ENCODE assay signal across 21 mouse cellular contexts in genomic region chr14:9632537-9632936, GRCm38 (mm10).
DNase-seq lines count a peak whose midpoint lies in the region; ATAC-seq and TF ChIP-seq lines count a peak whose summit lies in the region.
"Had no signal": no experiment of that assay in that cellular context is flagged by ENCODE, and none has a peak within 500 bp of the region (broad histone marks: within the 10 kb centered on the region; RNA-seq: fewer than 3 reads in every experiment).

No protein-coding gene starts in this region.

- no peak overlapping the region for H3K4me2 ChIP-seq in forebrain, embryonic 13.5 days
- no peak overlapping the region for H3K4me2 ChIP-seq in forebrain, postnatal 0 days (ENCODE audit: low read depth)
- H3K4me2 ChIP-seq in neural tube, embryonic 11.5 days (ENCODE audit: low read depth), result no peak overlapping the region
- no peak overlapping the region for H3K4me2 ChIP-seq in neural tube, embryonic 15.5 days
- H3K4me2 ChIP-seq in embryonic facial prominence, embryonic 11.5 days (ENCODE audit: low read depth, low read length), result no peak overlapping the region
- H3K4me2 ChIP-seq in midbrain, postnatal 0 days (ENCODE audit: low read depth, low read length, poor library complexity, severe bottlenecking), result no peak overlapping the region
- H3K4me2 ChIP-seq: heart, embryonic 11.5 days; liver, embryonic 12.5 days; lung, embryonic 14.5 days; midbrain, embryonic 12.5 days had no signal

- no peak for TF ChIP-seq CTCF in forebrain, postnatal 0 days (IDR thresholded peaks at IDR 0.05; ENCODE audit: low read depth)
- no peak for TF ChIP-seq CTCF in midbrain, postnatal 0 days (IDR thresholded peaks at IDR 0.05)

- H3K4me3 ChIP-seq in forebrain, embryonic 13.5 days, result no peak overlapping the region
- no peak overlapping the region for H3K4me3 ChIP-seq in forebrain, postnatal 0 days (ENCODE audit: low read depth, low read length)
- no peak overlapping the region for H3K4me3 ChIP-seq in neural tube, embryonic 11.5 days (ENCODE audit: low read depth, low read length)
- no peak overlapping the region for H3K4me3 ChIP-seq in neural tube, embryonic 15.5 days (replicated peaks)
- no peak overlapping the region for H3K4me3 ChIP-seq in embryonic facial prominence, embryonic 11.5 days (ENCODE audit: low read depth, low read length)
- H3K4me3 ChIP-seq in midbrain, postnatal 0 days (ENCODE audit: low read depth, low read length), result no peak overlapping the region
- H3K4me3 ChIP-seq: liver, embryonic 12.5 days; midbrain, embryonic 12.5 days had no signal

- H3K27ac ChIP-seq in forebrain, embryonic 13.5 days, result no peak overlapping the region
- H3K27ac ChIP-seq in forebrain, postnatal 0 days (ENCODE audit: low read depth, low read length), result no peak overlapping the region
- H3K27ac ChIP-seq in neural tube, embryonic 11.5 days (ENCODE audit: low read depth, low read length), result no peak overlapping the region
- no peak overlapping the region for H3K27ac ChIP-seq in neural tube, embryonic 15.5 days (replicated peaks)
- no peak overlapping the region for H3K27ac ChIP-seq in embryonic facial prominence, embryonic 11.5 days (replicated peaks; ENCODE audit: low read depth, low read length)
- H3K27ac ChIP-seq in midbrain, postnatal 0 days (ENCODE audit: low read depth, low read length), result no peak overlapping the region
- H3K27ac ChIP-seq: liver, embryonic 12.5 days; midbrain, embryonic 12.5 days had no signal

- WGBS in forebrain, embryonic 13.5 days, result 3% methylated on average over 3 of the region's 3 CpGs
- WGBS in forebrain, postnatal 0 days, result 16% methylated on average over 3 of the region's 3 CpGs
- WGBS in neural tube, embryonic 11.5 days, result 14% methylated on average over 3 of the region's 3 CpGs
- 6% methylated on average over 3 of the region's 3 CpGs for WGBS in neural tube, embryonic 15.5 days
- WGBS in embryonic facial prominence, embryonic 11.5 days, result 20% methylated on average over 3 of the region's 3 CpGs
- WGBS in midbrain, postnatal 0 days, result 20% methylated on average over 3 of the region's 3 CpGs

- no peak overlapping the region for H3K9ac ChIP-seq in forebrain, embryonic 13.5 days
- no peak overlapping the region for H3K9ac ChIP-seq in forebrain, postnatal 0 days
- no peak overlapping the region for H3K9ac ChIP-seq in neural tube, embryonic 11.5 days (ENCODE audit: low read length)
- H3K9ac ChIP-seq in neural tube, embryonic 15.5 days (replicated peaks), result no peak overlapping the region
- H3K9ac ChIP-seq in embryonic facial prominence, embryonic 11.5 days (replicated peaks; ENCODE audit: low read length), result no peak overlapping the region
- H3K9ac ChIP-seq in midbrain, postnatal 0 days (replicated peaks; ENCODE audit: low read length, poor library complexity, severe bottlenecking), result no peak overlapping the region
- H3K9ac ChIP-seq: liver, embryonic 12.5 days; lung, embryonic 14.5 days; midbrain, embryonic 12.5 days had no signal

- H3K36me3 ChIP-seq in forebrain, embryonic 13.5 days (ENCODE audit: poor library complexity, severe bottlenecking), result no peaks in the 10 kb centered on the region
- H3K36me3 ChIP-seq in forebrain, postnatal 0 days (ENCODE audit: insufficient read depth), result no peaks in the 10 kb centered on the region
- H3K36me3 ChIP-seq in neural tube, embryonic 11.5 days (ENCODE audit: control insufficient read depth, insufficient read depth, low read length), result no peaks in the 10 kb centered on the region
- no peaks in the 10 kb centered on the region for H3K36me3 ChIP-seq in neural tube, embryonic 15.5 days
- H3K36me3 ChIP-seq in embryonic facial prominence, embryonic 11.5 days (replicated peaks; ENCODE audit: control insufficient read depth, insufficient read depth, low read depth, low read length), result no peaks in the 10 kb centered on the region
- no peaks in the 10 kb centered on the region for H3K36me3 ChIP-seq in midbrain, postnatal 0 days (ENCODE audit: insufficient read depth, low read length)
- H3K36me3 ChIP-seq: liver, embryonic 12.5 days; midbrain, embryonic 12.5 days had no signal

- no peak for DNase-seq in forebrain, postnatal 0 days
- DNase-seq in neural tube, embryonic 11.5 days (ENCODE audit: low spot score), result no peak
- DNase-seq in embryonic facial prominence, embryonic 11.5 days (ENCODE audit: low spot score), result peak; percentile 24
- DNase-seq in midbrain, postnatal 0 days (ENCODE audit: low spot score), result no peak
- DNase-seq in adrenal gland, postnatal 10 days, result no peak
- DNase-seq in cerebellum, postnatal 25 days, result no peak
- DNase-seq: cerebellum, adult 9-10 months; heart, postnatal 10 days; kidney, adult 18-20 months; kidney, postnatal 14 days; left cerebral cortex, postnatal 4 days; lung, embryonic 14.5 days; lung, postnatal 4 days; spleen, adult 18-20 months; thymus, postnatal 36 days had no signal

- H3K9me3 ChIP-seq in forebrain, embryonic 13.5 days (replicated peaks), result no peaks in the 10 kb centered on the region
- no peaks in the 10 kb centered on the region for H3K9me3 ChIP-seq in forebrain, postnatal 0 days (ENCODE audit: low read length)
- H3K9me3 ChIP-seq in neural tube, embryonic 11.5 days (ENCODE audit: control insufficient read depth, low read length), result no peaks in the 10 kb centered on the region
- no peaks in the 10 kb centered on the region for H3K9me3 ChIP-seq in neural tube, embryonic 15.5 days (replicated peaks)
- no peaks in the 10 kb centered on the region for H3K9me3 ChIP-seq in embryonic facial prominence, embryonic 11.5 days (replicated peaks; ENCODE audit: control insufficient read depth, low read length)
- H3K9me3 ChIP-seq in midbrain, postnatal 0 days (ENCODE audit: low read length), result no peaks in the 10 kb centered on the region
- H3K9me3 ChIP-seq: liver, embryonic 12.5 days; midbrain, embryonic 12.5 days had no signal

- 0 out of 2 replicates have a peak, but pooled peaks have one; percentile 8 for ATAC-seq in forebrain, embryonic 13.5 days
- no peak for ATAC-seq in forebrain, postnatal 0 days
- peak; percentile 64 for ATAC-seq in neural tube, embryonic 11.5 days (ENCODE audit: insufficient read depth, low FRiP score, low TSS enrichment)
- ATAC-seq in neural tube, embryonic 15.5 days (ENCODE audit: low FRiP score), result no peak
- peak; percentile 44; the same call in 1 of the 2 replicates for ATAC-seq in embryonic facial prominence, embryonic 11.5 days (replicated peaks; ENCODE audit: insufficient number of reproducible peaks, low FRiP score, low TSS enrichment, low read depth)
- peak; percentile 34; the same call in 1 of the 2 replicates for ATAC-seq in midbrain, postnatal 0 days (ENCODE audit: low FRiP score)
- ATAC-seq: liver, embryonic 12.5 days had no signal

- peaks cover 24% of the 10 kb centered on the region for H3K27me3 ChIP-seq in forebrain, embryonic 13.5 days
- H3K27me3 ChIP-seq in forebrain, postnatal 0 days (ENCODE audit: insufficient read depth, low read length), result no peaks in the 10 kb centered on the region
- no peaks in the 10 kb centered on the region for H3K27me3 ChIP-seq in neural tube, embryonic 11.5 days (ENCODE audit: control insufficient read depth, insufficient read depth, low read length)
- H3K27me3 ChIP-seq in neural tube, embryonic 15.5 days (replicated peaks), result peaks cover 3% of the 10 kb centered on the region; the same call in 1 of the 2 replicates
- H3K27me3 ChIP-seq in embryonic facial prominence, embryonic 11.5 days (ENCODE audit: control insufficient read depth, insufficient read depth, low read length), result no peaks in the 10 kb centered on the region
- no peaks in the 10 kb centered on the region for H3K27me3 ChIP-seq in midbrain, postnatal 0 days (ENCODE audit: insufficient read depth, low read length)
- H3K27me3 ChIP-seq: CH12.LX; liver, embryonic 12.5 days had no signal

- peaks cover 13% of the 10 kb centered on the region for H3K4me1 ChIP-seq in forebrain, embryonic 13.5 days
- H3K4me1 ChIP-seq in forebrain, postnatal 0 days (ENCODE audit: insufficient read depth), result peaks cover 3% of the 10 kb centered on the region; the same call in 1 of the 2 replicates
- no peaks in the 10 kb centered on the region for H3K4me1 ChIP-seq in neural tube, embryonic 11.5 days (ENCODE audit: control insufficient read depth, insufficient read depth, low read length)
- H3K4me1 ChIP-seq in neural tube, embryonic 15.5 days, result no peaks in the 10 kb centered on the region
- no peaks in the 10 kb centered on the region for H3K4me1 ChIP-seq in embryonic facial prominence, embryonic 11.5 days (ENCODE audit: control insufficient read depth, insufficient read depth, low read length)
- H3K4me1 ChIP-seq in midbrain, postnatal 0 days (ENCODE audit: insufficient read depth, low read length), result no peaks in the 10 kb centered on the region
- H3K4me1 ChIP-seq: liver, embryonic 12.5 days had no signal

Comparison
In these comparisons a context has a peak if more than half of its experiments do, and no peak if none do; other contexts are left out.
1. ATAC-seq: peak in forebrain, embryonic 13.5 days (single experiment), neural tube, embryonic 11.5 days (single experiment), embryonic facial prominence, embryonic 11.5 days (single experiment) and midbrain, postnatal 0 days (single experiment); none in forebrain, postnatal 0 days (single experiment) and neural tube, embryonic 15.5 days (single experiment).